Mouse (Mus musculus): ENCODE measurements around the gene Reg3a.
"Not testable (repeated sequence)": the region's sequence is repeated elsewhere in the genome, so short reads cannot be mapped to it uniquely, and the experiment has no call there.

The Reg3a gene

GRCm38 (mm10) chr6:78380409-78380808, at the start of gene Reg3a:
Reg3a (plus strand) TSS chr6:78380709.
- no peak for DNase-seq

DNA sequence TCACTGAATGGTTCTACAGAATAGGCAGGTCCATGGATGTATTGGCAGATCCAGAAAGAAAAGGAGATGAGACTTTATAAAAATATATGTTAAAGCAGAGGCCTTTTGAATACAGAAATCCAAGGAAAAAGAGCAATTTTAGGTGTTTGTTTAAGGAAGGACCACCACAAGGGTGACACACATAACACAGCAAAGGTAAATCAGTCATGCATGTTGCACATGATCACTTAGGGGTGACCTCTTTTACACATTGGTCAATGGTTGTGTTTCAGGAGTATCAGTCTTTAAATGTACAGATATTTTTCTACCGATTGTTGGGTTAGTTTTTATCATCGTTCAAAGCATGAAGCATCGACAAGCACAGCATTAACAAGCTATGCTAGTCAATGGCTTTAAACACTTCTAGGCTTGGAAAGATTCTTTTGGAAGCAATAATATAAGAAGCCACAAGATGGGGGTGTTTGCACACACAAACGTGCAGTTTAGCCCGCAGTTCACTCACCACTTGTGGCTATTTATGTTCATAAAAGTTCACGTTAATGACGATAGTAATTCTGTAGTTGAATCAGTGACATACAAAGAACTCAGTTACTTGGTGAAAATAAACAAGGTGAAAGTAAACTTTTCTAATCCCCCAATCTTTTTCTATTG, 48.5 kb upstream of the Reg3a start:
- no peak for DNase-seq

GRCm38 (mm10) chr6:78340296-78340695, 40.2 kb upstream of the Reg3a start:
- no peak for DNase-seq

DNA sequence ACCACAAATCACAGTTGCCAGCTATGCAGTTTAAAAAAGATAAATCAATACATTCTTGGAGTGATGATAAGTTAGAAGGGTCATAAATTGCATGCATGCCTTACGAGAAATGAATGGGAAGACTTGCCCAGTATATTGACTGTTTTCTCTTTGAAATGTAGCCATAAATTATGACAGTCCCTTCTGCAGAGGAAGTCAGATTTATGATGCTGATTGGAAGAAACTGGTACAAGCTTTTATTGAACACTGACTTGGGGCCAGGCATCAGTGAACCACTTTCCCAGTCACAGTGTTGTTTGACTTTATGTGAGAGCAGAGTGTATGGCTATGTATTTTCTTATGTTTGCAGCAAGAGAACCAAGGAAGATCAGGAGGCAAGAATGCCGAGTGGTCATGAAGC, 38.8 kb upstream of the Reg3a start:
- DNase-seq = no peak

DNA sequence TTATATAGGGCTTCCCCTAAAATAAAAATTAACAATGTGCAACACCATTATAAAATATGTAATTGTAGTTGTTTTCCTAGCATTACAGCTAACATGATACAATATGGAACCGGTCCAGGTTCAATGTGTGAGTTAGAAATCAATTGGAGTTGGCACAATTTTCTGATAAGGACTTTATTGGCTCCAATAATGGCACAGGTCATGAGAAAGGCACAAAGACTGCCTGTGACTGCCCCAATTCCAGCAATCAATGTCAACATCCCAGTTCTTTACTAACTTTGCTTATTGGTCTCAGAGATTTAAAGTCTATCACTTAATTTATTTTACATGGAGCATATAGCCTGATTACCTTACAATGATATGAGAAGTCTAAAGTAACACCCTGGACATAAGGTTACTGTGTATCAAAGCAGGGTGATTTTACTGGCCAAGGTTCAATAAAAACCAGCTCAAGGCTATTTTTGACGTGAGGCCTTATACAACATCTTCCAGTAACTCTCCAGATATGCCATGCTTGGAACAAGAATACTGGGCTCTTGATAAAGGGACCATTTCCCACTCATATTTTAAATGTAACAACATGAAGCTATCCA, 18.4 kb upstream of the Reg3a start:
- DNase-seq = no peak

DNA sequence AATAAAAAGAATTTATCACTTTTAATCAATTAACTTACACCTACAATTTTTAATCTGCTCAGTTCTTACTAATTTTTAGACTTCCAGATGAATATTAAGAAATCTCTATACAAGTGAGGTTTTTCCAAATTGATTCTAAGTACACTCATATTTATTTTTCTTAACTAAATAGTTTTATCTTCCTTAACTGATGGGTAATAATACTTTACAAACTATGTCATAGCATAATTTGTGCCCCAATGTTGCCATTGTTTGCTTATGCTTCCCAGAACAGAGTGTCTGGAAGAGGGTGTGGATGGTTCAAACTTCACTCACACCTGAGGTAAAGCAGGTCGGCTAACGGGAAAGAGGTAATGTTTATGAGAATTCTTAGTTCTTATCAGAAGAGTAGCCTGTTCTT, 10.2 kb upstream of the Reg3a start, which contains the start of gene Reg3b:
Gene Reg3b, plus strand, starts transcription at position 301 of the 400 bp plus-strand sequence.
- no peak for DNase-seq

DNA sequence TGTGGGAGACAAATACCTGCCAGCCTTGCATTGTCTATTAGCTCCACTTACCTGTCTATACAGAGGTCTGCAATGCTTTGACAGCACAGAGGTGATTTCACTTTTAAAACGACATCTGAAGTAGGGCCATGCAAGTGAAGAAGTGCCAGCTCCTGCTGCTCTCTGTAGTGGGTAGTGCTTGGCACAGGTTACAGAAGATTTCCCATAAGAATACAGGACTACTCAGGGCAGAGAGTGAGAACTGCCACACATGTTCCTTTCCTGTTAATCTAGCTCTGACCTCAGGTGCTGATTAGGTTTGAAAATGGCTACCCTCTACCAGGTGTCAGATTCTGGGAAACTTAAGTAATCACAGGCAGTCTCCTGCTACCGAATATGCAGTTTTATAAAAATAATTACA, 1.7 kb upstream of the Reg3a start, which contains the start of gene Reg3d:
Gene Reg3d, minus strand, starts transcription at position 101 of the 400 bp plus-strand sequence.
- DNase-seq = no peak

DNA sequence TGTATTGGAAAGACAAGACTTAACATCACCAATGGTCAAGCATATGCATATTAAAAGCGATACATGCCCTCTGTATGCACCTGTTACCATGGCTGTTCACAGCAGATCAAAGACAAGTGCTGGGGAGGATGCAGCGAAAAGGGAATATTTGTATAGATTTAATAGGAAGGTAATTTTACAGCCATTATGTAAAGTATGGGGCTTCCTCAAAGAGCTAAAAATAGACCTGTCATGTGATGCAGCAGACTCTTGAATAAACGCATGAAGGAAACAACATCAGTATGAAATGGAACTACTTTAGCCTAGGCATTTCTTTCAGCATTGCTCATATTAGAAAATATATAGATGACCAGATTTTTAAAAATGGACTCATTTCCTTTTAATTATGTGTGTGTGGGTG, 5.1 kb downstream of the Reg3a start:
- no peak for DNase-seq

DNA sequence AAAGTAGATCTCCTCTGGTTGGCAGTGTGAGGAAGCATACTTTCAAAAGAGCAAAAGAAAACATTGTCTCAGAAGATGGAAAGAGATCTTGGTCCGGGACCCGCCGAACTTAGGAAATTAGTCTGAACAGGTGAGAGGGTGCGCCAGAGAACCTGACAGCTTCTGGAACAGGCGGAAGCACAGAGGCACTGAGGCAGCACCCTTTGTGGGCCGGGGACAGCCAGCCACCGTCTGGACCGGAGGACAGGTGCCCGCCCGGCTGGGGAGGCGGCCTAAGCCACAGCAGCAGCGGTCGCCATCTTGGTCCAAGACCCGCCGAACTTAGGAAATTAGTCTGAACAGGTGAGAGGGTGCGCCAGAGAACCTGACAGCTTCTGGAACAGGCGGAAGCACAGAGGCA, 14.8 kb downstream of the Reg3a start, which contains the start of gene Reg2:
Gene Reg2, plus strand, starts transcription at position 301 of the 400 bp plus-strand sequence.
- not testable (repeated sequence) for DNase-seq

GRCm38 (mm10) chr6:78422411-78422810, 41.9 kb downstream of the Reg3a start, which contains the start of gene Reg1:
Reg1 (plus strand) TSS chr6:78422711.
- not testable (repeated sequence) for DNase-seq

- DNase-seq = no peak
Measured at GRCm38 (mm10) chr6:78425497-78425896, 45.0 kb downstream of the Reg3a start.

All from cerebellum, adult 8-10 months (tissue).